Mouse (Mus musculus): ENCODE data around the gene Aasdh. TPM values are rescaled to one million over a fixed set of nuclear protein-coding genes. Genes with fewer than 3 reads are reported as not detected.

Aasdh gene
- polyA plus RNA-seq (2012; ENCODE audit: insufficient read depth, insufficient read length, missing spikeins), result 4.4 and 5.7 TPM in 2 replicates

GRCm38 (mm10) chr5:76905405-76906154 is at the start of gene Aasdh:
TSS of gene Aasdh (minus strand) at chr5:76905514.
- H3K4me1 ChIP-seq (ENCODE audit: control insufficient read depth, insufficient read depth, insufficient read length, low read length), result no peaks in the 10 kb centered on the region
- peak within 1 kb of the TSS; percentile 82 for H3K4me3 ChIP-seq (ENCODE audit: insufficient read depth, low read depth, low read length)
- peak within 1 kb of the TSS; percentile 81 for H3K27ac ChIP-seq (replicated peaks; ENCODE audit: low read depth, low read length)

- H3K4me1 ChIP-seq (ENCODE audit: control insufficient read depth, insufficient read depth, insufficient read length, low read length), result peaks cover 8% of the 10 kb centered on the region; the same call in 1 of the 2 replicates
- H3K4me3 ChIP-seq (ENCODE audit: insufficient read depth, low read depth, low read length), result no peak overlapping the region
- H3K27ac ChIP-seq (replicated peaks; ENCODE audit: low read depth, low read length), result no peak overlapping the region
Measured at GRCm38 (mm10) chr5:76954271-76954900, 49.1 kb upstream of the Aasdh start.

- H3K4me1 ChIP-seq (ENCODE audit: control insufficient read depth, insufficient read depth, insufficient read length, low read length), result peaks cover 8% of the 10 kb centered on the region; the same call in 1 of the 2 replicates
- H3K27ac ChIP-seq (replicated peaks; ENCODE audit: low read depth, low read length), result 0 out of 2 replicates have a peak overlapping the region, but pooled peaks have one; percentile 32
- H3K4me3 ChIP-seq (ENCODE audit: insufficient read depth, low read depth, low read length), result no peak overlapping the region
Measured at GRCm38 (mm10) chr5:76953794-76954193, 48.5 kb upstream of the Aasdh start.

GRCm38 (mm10) chr5:76952112-76953040 is 47.1 kb upstream of the Aasdh start:
- peak overlapping the region; percentile 59; the same call in 1 of the 2 replicates for H3K27ac ChIP-seq (replicated peaks; ENCODE audit: low read depth, low read length)
- peak overlapping the region; percentile 74 for H3K4me3 ChIP-seq (ENCODE audit: insufficient read depth, low read depth, low read length)
- H3K4me1 ChIP-seq (ENCODE audit: control insufficient read depth, insufficient read depth, insufficient read length, low read length), result peaks cover 8% of the 10 kb centered on the region; the same call in 1 of the 2 replicates

- Histone ChIP-seq H3K4me3 (ENCODE audit: insufficient read depth, low read depth, low read length) (peak within 1 kb of the TSS; percentile 74), H3K27ac (replicated peaks; ENCODE audit: low read depth, low read length) (peak within 1 kb of the TSS; percentile 59), H3K4me1 (ENCODE audit: control insufficient read depth, insufficient read depth, insufficient read length, low read length) (peaks cover 11% of the 10 kb centered on the region; the same call in 1 of the 2 replicates)
Measured at GRCm38 (mm10) chr5:76951106-76952027, 46.1 kb upstream of the Aasdh start, which contains the start of the genes Paics and Ppat. TSS of gene Paics (plus strand) at chr5:76951307. TSS of gene Ppat (minus strand) at chr5:76951578.

- Histone ChIP-seq H3K4me3 (ENCODE audit: insufficient read depth, low read depth, low read length) (peak overlapping the region; percentile 74), H3K4me1 (ENCODE audit: control insufficient read depth, insufficient read depth, insufficient read length, low read length) (peaks cover 11% of the 10 kb centered on the region; the same call in 1 of the 2 replicates)
Measured at GRCm38 (mm10) chr5:76950343-76951105, 45.2 kb upstream of the Aasdh start.

GRCm38 (mm10) chr5:76947758-76948157 is 42.4 kb upstream of the Aasdh start:
- Histone ChIP-seq H3K4me1 (ENCODE audit: control insufficient read depth, insufficient read depth, insufficient read length, low read length) (peaks cover 5% of the 10 kb centered on the region; the same call in 1 of the 2 replicates), H3K4me3 (ENCODE audit: insufficient read depth, low read depth, low read length) (no peak overlapping the region), H3K27ac (replicated peaks; ENCODE audit: low read depth, low read length) (no peak overlapping the region)

More at GRCm38 (mm10) chr5:76950343-76951105, 45.2 kb upstream of the Aasdh start:
- peak overlapping the region; percentile 33 for H3K27ac ChIP-seq (replicated peaks; ENCODE audit: low read depth, low read length)

- Histone ChIP-seq H3K4me3 (ENCODE audit: insufficient read depth, low read depth, low read length) (no peak overlapping the region), H3K27ac (replicated peaks; ENCODE audit: low read depth, low read length) (no peak overlapping the region), H3K4me1 (ENCODE audit: control insufficient read depth, insufficient read depth, insufficient read length, low read length) (peaks cover 5% of the 10 kb centered on the region; the same call in 1 of the 2 replicates)
Measured at GRCm38 (mm10) chr5:76947142-76947541, 41.8 kb upstream of the Aasdh start.

- H3K27ac ChIP-seq (replicated peaks; ENCODE audit: low read depth, low read length), result no peak overlapping the region
- no peak overlapping the region for H3K4me3 ChIP-seq (ENCODE audit: insufficient read depth, low read depth, low read length)
- H3K4me1 ChIP-seq (ENCODE audit: control insufficient read depth, insufficient read depth, insufficient read length, low read length), result peaks cover 5% of the 10 kb centered on the region; the same call in 1 of the 2 replicates
Measured at GRCm38 (mm10) chr5:76945678-76946033, 40.3 kb upstream of the Aasdh start.

- Histone ChIP-seq H3K4me3 (ENCODE audit: insufficient read depth, low read depth, low read length) (no peak overlapping the region), H3K4me1 (ENCODE audit: control insufficient read depth, insufficient read depth, insufficient read length, low read length) (peaks cover 3% of the 10 kb centered on the region; the same call in 1 of the 2 replicates), H3K27ac (replicated peaks; ENCODE audit: low read depth, low read length) (no peak overlapping the region)
Measured at GRCm38 (mm10) chr5:76944965-76945677, 39.8 kb upstream of the Aasdh start.

GRCm38 (mm10) chr5:76942505-76942904 is 37.2 kb upstream of the Aasdh start:
- Histone ChIP-seq H3K27ac (replicated peaks; ENCODE audit: low read depth, low read length) (no peak overlapping the region), H3K4me3 (ENCODE audit: insufficient read depth, low read depth, low read length) (no peak overlapping the region), H3K4me1 (ENCODE audit: control insufficient read depth, insufficient read depth, insufficient read length, low read length) (peaks cover 3% of the 10 kb centered on the region; the same call in 1 of the 2 replicates)

- H3K27ac ChIP-seq (replicated peaks; ENCODE audit: low read depth, low read length), result no peak overlapping the region
- no peaks in the 10 kb centered on the region for H3K4me1 ChIP-seq (ENCODE audit: control insufficient read depth, insufficient read depth, insufficient read length, low read length)
- H3K4me3 ChIP-seq (ENCODE audit: insufficient read depth, low read depth, low read length), result no peak overlapping the region
Measured at GRCm38 (mm10) chr5:76941975-76942374, 36.7 kb upstream of the Aasdh start.

GRCm38 (mm10) chr5:76939717-76940116 is 34.4 kb upstream of the Aasdh start:
- H3K4me3 ChIP-seq (ENCODE audit: insufficient read depth, low read depth, low read length), result no peak overlapping the region
- no peak overlapping the region for H3K27ac ChIP-seq (replicated peaks; ENCODE audit: low read depth, low read length)

More at GRCm38 (mm10) chr5:76939717-76940116, 34.4 kb upstream of the Aasdh start:
- no peaks in the 10 kb centered on the region for H3K4me1 ChIP-seq (ENCODE audit: control insufficient read depth, insufficient read depth, insufficient read length, low read length)

All from brown adipose tissue, adult 24 weeks (tissue).